Mouse (Mus musculus) layer of hippocampus, postnatal 25 days (tissue): Measurements from ENCODE around the gene Serpinb8. TPM values are rescaled to one million over a fixed set of nuclear protein-coding genes. Genes with fewer than 3 reads are reported as not detected.

Source experiments
- DNase-seq, 2 experiments: peaks; one replicate each; pipeline ENCODE4 v3.0.0; 2022; ENCODE audit warnings: mixed read lengths in 2 of 2, low spot score in 1 of 2; ENCODE audit errors: extremely low spot score in 1 of 2
- total RNA-seq, 2 experiments: library from RNA; stranded (reverse); gene quantifications; 2 replicates each; pipeline ENCODE4 v1.2.3; 2021

Gene Serpinb8
- 1 to 10 TPM; 2.3 to 4.0 TPM for total RNA-seq

DNA sequence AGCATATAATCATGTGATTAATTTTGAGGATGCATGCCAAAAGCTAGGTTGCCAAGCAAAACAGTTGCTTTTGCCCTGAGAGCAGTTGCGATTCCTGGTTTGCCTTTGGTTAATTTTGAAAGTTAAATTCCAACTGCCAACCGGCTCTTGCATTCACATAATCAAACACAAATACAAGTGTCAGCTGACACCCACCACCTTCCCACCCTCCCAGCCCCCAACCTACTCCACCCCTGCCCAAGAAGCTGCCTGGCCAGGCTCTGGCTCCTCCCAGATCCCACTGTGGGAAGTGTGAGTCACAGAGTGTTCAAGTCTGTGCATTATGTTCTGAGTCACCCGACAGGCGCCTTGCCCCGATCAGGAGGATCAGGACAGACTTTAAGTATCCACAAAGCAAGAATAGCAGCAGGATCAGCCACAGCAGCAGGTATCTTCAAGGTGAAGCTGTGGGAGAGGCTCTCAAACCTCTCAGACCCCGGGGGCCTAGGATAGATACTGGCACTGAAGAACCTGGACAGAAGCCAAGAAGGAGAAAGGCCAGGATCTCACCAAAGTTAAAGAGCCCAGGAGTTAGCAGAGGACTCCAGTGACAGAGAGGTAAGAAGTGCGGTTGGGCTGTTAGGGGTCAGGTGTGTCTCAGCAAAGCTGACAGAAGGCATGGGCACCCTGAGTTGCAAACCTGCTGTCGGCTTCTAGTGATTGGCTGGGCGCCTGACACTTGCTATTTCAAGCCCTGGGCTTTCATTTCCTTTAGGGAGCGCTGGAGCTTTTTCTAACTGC is at the start of gene Serpinb8:
TSS of gene Serpinb8 (plus strand) at position 316 of the 780 bp plus-strand sequence.
- DNase-seq, result peak; percentile 24 to 36

- DNase-seq, result no peak
These were observed 30.3 kb upstream of the Serpinb8 start for GRCm38 (mm10) chr1:107559494-107559893.

GRCm38 (mm10) chr1:107562110-107562509 is 27.7 kb upstream of the Serpinb8 start:
- no peak for DNase-seq

- DNase-seq, result no peak
These were observed 24.2 kb upstream of the Serpinb8 start for GRCm38 (mm10) chr1:107565644-107566043.

DNA sequence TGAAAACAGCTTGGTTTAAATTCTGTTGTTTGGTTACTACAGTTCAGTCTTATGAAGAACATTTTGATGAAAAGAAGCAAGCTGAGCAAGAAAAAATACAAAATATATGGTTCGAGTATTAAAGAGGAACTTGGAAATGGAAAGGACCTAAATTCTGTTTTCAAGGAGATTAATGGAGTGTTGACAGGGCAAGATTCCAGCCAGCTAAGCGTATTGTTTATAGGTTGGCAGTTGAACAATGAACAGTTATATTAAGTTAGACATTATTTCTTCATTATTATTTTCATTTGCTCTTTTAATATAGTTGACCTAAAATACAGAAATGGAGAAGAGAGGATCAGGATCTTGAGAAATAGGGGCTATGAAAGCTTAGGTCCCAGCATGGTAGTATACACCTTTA is 13.7 kb upstream of the Serpinb8 start:
- DNase-seq, result no peak

DNA sequence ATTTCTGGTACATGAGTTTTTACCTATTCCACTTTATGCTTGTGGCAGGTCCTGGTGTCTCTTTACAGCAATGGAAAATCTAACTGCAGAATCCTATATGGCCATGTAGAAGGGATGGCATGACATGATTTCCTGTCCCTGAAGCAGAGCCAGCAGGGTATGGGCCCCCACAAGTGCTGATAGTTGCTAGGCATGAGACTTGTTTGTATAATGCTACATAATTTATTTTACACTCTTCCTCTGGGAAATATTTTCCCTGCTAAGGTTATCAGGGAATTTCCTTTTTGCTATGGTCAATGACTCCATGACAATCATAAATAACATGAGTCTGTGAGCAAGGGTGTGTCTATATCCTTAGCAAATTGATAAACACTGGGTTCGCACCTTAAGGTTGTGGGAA is 12.3 kb upstream of the Serpinb8 start:
- DNase-seq, result no peak

GRCm38 (mm10) chr1:107581220-107581619 is 8.6 kb upstream of the Serpinb8 start:
- no peak for DNase-seq

DNA sequence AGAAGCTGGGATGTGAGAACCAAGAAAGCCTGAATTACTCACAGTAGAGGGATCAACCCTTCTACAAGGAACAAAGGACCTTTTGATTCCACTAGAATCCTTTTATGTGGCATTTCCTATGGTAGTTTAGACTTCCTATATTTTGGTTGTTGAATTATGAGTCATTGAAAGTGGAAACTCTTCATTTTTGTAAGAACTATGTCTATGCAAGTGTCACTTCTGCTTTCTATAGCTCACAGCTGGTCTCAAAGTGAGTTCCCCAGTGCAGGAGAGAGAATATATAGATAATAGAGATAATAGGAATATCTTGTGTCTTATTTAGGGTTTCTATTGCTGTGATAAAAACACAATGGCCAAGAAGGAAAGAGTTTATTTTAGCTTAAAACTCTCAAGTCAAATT is 6.9 kb upstream of the Serpinb8 start:
- DNase-seq, result no peak

DNA sequence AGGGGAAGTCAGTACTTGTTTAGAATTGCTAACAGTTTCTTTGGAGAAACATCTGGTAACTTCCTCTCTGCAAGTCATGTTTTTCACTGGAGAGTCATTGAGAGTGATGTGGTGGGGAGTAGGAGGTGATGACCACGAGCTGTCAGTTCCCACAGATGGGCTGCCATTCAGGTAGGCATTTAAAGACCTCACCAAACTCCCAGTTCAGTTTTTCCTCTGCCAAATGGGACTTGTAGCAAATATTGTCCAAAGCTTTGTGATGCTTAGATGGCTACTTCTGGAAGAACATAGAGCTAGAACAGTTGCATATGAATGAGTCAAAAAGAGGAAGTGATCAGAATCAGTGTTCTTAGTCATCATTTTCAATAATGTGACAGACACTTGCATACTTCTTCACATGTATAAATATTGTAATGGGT is 5.8 kb upstream of the Serpinb8 start:
- no peak for DNase-seq

- DNase-seq, result no peak
These were observed 4.9 kb upstream of the Serpinb8 start for GRCm38 (mm10) chr1:107584932-107585331.

DNA sequence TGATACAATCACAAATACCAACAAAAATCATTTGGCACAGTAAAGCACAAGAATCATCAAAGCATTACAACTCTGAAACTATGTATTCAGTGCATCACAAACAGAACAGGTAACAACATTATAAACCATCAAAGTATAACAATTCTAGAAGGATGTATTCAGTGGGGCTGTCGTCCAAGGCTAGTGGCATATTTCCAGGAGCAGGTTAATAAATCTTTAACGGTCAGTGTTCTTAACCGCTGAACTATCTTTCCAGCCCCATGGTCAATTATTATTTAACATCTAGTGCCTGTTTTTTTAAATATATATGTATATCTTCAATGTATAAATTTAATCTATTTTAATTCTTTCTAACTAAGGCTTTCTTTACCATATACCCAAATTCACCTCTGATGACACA is 3.6 kb upstream of the Serpinb8 start:
- no peak for DNase-seq

- no peak for DNase-seq
These were observed 1.6 kb upstream of the Serpinb8 start for GRCm38 (mm10) chr1:107588206-107588605.

GRCm38 (mm10) chr1:107588642-107589041 is 1.2 kb upstream of the Serpinb8 start:
- no peak for DNase-seq

GRCm38 (mm10) chr1:107592644-107593043 is 2.8 kb downstream of the Serpinb8 start:
- DNase-seq, result no peak

DNA sequence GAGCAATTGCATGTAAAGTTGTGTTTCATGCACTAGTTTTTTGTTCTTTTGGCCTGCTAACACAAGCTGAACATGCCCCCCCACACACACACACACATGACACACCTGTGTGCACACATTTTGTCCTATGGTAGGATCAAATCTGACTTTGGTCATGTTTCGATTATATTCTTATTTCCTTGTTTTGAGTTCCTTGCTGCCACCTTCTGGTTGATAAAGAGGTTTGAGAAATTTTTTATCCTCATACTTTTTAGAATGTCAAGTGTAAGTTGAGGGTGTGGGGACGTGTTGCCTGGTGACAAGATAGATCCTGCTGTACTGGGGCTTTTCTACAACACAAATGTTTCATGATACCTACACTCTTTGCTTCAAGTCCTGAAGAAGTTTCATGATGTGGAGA is 3.7 kb downstream of the Serpinb8 start:
- DNase-seq, result no peak

GRCm38 (mm10) chr1:107596874-107597273 is 7.1 kb downstream of the Serpinb8 start:
- DNase-seq, result no peak

GRCm38 (mm10) chr1:107598476-107598875 is 8.7 kb downstream of the Serpinb8 start:
- DNase-seq, result peak in 1 of 2 experiments; percentile 15

DNA sequence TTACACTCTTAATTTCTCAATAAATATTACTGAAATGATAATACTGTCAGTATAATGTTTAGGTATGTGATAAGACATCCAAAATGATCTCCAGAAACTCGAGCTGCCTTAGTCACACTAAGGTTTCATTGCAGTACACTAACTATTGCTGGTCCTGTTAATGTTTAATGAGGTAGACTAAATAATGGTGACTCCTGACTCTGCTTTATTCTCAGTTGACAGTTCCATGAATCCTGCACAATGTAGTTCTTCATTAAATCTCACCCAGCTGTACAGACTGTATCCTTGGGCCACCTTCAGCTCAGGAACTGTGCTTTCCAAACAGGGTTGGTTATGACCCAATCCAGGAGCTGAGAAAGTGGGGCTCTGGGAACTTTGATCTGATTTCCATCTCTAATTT is 19.1 kb downstream of the Serpinb8 start:
- DNase-seq, result no peak

GRCm38 (mm10) chr1:107614087-107614486 is 24.3 kb downstream of the Serpinb8 start:
- no peak for DNase-seq

- DNase-seq, result no peak
These were observed 32.2 kb downstream of the Serpinb8 start for GRCm38 (mm10) chr1:107622017-107622416.

DNA sequence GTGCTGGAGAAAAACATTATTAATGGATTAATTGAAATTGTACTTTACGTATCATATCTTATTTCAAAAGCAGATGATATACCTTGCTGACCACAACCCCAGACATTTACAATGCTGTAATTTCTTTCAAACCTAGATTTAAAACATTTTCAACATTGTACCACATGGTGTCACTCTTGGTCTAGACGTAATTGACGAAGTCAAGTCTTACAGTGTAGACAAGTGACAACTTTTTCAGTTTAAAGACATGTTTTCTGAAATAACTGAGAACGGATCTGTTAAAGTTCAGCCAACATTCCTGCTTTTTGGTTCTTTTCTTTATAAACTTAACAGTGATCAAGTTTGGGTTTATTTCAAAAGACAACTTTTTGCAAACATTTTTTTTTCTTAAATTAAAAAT is 46.1 kb downstream of the Serpinb8 start:
- no peak for DNase-seq

DNA sequence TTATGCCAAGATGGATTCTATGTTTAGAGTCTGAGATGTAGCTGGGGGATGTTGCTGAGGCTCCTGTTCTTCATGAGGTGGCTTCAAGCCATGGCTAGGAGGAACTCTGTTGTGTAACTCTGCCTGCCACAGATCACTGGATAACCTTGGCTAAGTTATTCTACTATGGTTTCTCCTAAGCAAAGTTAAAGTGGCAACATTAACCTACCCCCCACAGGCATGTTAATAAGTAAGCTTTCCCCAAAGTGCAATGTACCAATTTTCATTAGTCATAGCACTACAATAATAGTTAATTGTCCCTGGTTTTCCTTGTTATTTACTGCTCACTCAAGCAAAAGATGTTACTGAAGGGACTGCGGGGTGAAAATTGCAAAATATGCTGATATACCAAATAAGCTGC is 48.2 kb downstream of the Serpinb8 start:
- no peak for DNase-seq
